Mouse (Mus musculus) kidney, adult 8-10 months (tissue): ENCODE measurements around the gene Rapgef3.

ENCODE experiments used
- DNase-seq, 2 experiments: peaks; one replicate each; pipeline ENCODE4 v3.0.0; 2022

The Rapgef3 gene

GRCm38 (mm10) chr15:97767280-97768186 is at the start of gene Rapgef3:
TSS of gene Rapgef3 (minus strand) at chr15:97767972.
- DNase-seq = peak; percentile 93 to 95

- DNase-seq = no peak
Measured at GRCm38 (mm10) chr15:97816199-97816994, 48.6 kb upstream of the Rapgef3 start.

DNA sequence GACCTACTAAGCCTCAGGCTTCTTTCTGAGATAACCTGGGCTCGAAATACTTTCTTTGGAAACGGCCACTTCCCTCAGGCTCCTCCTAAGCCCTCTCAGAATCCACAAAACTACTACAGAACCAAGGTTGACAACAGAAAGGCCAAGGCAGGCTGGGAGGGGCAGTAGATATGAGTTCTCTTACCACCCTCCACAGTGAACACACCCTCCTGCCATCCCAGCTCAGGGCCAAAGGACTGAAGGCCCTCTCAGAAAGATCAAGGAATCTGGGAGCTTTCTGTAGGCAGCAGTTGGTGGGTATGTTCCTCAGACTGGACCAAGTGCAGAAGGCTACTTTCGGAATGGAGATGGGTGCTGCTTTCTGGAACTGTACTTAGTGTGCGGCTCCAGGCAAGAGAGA is 47.5 kb upstream of the Rapgef3 start:
- no peak for DNase-seq

DNA sequence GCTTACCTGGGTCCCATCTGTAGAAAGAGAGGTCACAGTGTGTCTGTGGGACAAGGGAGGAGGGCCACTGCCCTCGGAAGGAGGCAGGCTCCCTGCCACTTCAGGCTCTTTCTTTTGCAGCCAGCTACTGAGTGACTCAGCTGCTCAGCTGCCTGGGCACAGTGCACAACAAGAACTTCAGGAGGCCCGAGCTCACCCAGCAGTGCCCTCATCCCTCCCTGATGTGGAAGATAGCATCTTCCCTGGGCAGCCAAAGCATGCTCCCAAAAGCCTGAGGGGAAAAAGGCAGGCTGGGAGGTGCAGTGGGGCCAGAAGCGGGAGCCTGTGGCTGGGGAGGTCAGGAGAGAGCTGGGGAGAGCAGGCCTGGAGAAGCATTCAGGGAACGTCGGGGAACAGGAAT is 46.9 kb upstream of the Rapgef3 start:
- DNase-seq = no peak

GRCm38 (mm10) chr15:97813452-97814204 is 45.9 kb upstream of the Rapgef3 start:
- DNase-seq = peak; percentile 67 to 74

DNA sequence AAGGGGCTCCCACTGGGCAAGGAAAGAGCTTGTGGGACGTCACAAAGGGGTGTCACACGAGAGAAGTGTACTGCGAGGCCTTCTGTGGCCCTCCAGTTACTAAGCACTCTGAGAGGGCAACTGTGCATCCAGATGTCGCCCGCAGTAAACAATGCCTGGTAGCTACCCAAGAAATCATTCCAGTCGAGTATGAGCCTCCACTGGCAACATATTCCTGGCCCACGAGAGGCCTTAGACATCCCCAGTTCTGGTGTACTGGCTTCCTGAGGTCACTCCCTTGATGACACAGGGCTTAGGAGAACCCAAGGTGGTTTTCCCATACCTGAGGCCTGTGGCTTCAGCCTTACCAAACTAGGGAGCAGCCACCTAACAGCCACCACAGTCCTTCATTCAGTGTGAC is 45.1 kb upstream of the Rapgef3 start:
- no peak for DNase-seq

- DNase-seq = peak; percentile 86 to 91
Measured at GRCm38 (mm10) chr15:97812126-97812525, 44.4 kb upstream of the Rapgef3 start.

DNA sequence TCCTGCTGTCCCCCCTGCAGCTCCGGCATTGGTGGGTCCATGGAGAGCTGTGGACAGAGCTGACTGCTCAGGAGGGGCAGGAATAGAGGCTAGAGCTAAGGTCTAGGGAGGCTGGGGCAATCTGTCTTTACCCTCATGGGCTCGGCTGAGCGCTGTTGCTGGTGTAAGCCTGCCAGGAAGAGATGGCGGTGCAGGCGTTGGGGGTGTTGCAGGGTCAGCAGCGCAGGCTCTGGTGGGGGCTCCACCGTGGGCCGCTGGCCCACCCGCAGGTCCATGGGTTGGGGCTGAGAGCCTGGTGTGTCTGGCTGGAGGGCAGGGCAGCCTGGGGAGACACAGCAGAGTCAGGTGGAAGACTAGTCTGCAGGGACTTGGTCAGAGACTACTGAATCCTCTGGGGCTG is 43.5 kb upstream of the Rapgef3 start:
- DNase-seq = no peak

GRCm38 (mm10) chr15:97810399-97810798 is 42.6 kb upstream of the Rapgef3 start:
- no peak for DNase-seq

GRCm38 (mm10) chr15:97809942-97810341 is 42.2 kb upstream of the Rapgef3 start:
- peak; percentile 78 to 85 for DNase-seq

DNA sequence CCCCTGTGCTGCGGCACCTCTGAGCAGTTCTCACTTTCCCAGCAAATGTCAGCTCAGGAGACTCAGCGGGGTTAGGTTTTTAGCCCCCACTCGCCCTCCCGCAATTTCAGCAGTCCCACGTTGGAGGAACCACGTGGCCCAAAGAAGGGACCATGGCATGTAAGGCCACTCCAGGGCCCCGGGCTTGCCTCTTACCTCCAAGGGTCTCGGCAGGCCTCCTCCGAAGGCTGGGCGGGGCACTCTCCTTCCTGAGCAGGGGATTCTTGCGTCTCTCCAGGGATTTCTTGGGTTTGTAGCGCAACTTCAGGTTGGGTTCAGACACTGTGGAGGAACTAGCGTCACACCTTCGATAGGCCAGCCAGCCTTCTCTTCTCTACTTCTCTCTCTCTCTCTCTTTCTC is 41.4 kb upstream of the Rapgef3 start:
- DNase-seq = no peak

DNA sequence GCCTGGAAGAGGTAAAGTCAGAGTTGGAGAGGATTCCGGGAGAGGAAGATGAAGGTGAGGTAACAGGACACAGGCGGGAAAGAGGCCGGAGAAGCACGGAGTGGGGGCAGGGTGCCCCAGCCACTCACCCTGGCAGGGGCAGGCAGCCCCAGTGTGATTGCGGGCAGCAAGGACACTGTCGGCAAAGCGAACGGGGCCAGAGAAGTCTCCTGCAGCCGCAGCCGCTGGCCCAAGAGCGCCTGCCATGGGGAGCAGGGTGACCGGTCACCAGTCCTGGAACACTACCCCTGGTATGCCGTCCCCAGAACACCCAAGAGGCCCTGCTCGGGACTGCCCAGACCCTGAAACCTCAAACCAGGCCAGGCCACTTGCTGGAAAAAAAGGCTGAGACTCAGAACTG is 40.8 kb upstream of the Rapgef3 start:
- no peak for DNase-seq

- DNase-seq = no peak
Measured at GRCm38 (mm10) chr15:97807867-97808266, 40.1 kb upstream of the Rapgef3 start.

GRCm38 (mm10) chr15:97802575-97802974 is 34.8 kb upstream of the Rapgef3 start:
- no peak for DNase-seq

DNA sequence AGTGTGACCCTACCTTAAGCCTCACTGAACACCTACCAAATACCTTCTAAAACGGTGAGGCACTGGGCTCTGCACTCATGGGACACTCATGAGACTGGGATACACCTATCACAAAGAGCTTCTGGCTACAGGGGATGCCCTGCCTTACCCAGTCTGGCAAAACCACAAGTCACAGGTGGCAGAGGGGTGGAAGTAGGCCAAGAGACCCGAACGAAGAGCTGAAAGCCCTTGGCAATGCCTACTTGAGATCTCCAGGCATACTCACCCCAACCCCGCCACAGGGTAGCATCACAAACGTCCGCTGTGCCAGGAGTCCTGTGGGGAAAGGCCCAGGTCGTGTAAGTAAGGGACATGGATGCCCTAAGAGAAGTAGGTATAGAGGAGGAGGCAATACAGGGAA is 34.0 kb upstream of the Rapgef3 start:
- no peak for DNase-seq

- DNase-seq = no peak
Measured at GRCm38 (mm10) chr15:97800853-97801252, 33.1 kb upstream of the Rapgef3 start.

- no peak for DNase-seq
Measured at GRCm38 (mm10) chr15:97799446-97799845, 31.7 kb upstream of the Rapgef3 start.

GRCm38 (mm10) chr15:97798134-97798533 is 30.4 kb upstream of the Rapgef3 start:
- no peak for DNase-seq

GRCm38 (mm10) chr15:97796674-97797310 is 29.0 kb upstream of the Rapgef3 start:
- DNase-seq = no peak

- DNase-seq = no peak
Measured at GRCm38 (mm10) chr15:97795559-97796235, 27.9 kb upstream of the Rapgef3 start.

DNA sequence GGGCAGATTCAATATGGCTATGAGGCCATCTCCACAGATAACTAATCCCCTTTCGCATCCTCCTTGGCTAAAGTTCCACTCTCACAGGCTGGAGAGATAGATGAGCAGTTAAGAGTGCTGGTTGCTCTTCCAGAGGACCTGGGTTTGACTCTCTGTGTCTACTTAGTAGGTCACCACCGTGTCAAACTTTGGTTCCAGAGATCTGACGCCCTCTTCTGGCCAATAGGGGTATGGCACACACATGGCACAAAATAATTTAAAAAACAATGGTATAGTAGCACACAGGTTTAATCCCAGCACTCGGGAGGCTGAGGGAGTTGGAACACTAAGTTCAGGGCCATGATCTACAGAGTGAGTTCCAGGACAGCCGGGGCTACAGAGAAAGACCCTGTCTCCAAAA is 26.5 kb upstream of the Rapgef3 start:
- DNase-seq = no peak
